ENCODE assay signal across 13 mouse cellular contexts in the genomic region with DNA sequence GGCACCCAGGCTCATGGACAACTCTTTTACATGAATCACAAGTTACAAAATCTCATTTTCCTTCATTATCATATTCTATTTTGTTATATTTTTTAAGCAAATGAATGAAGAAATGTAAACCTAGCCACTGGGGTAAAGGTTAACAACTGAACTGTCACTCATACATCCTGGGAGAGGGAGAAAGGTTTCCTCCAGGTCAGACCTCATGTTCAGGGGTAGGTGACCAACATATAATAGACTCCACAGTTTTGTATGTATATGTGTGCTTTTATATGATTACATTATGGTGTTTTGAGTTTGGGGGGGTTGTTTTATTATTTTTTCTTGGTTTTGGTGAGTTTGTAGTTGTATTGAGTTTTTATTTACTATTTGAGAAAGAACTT. TPM values are rescaled to one million over a fixed set of nuclear protein-coding genes. Genes with fewer than 3 reads are reported as not detected.
DNase-seq lines count a peak whose midpoint lies in the region; ATAC-seq and TF ChIP-seq lines count a peak whose summit lies in the region.
"Had no signal": no experiment of that assay in that cellular context is flagged by ENCODE, and none has a peak within 500 bp of the region (broad histone marks: within the 10 kb centered on the region; RNA-seq: fewer than 3 reads in every experiment).

No protein-coding gene starts in this region.

- H3K4me2 ChIP-seq in heart, postnatal 0 days (ENCODE audit: low read depth, low read length): peak overlapping the region; percentile 71; the same call in 1 of the 2 replicates
- peak overlapping the region; percentile 81; the same call in 1 of the 2 replicates for H3K4me2 ChIP-seq in embryonic facial prominence, embryonic 14.5 days (ENCODE audit: low read depth, low read length)
- H3K4me2 ChIP-seq in hindbrain, embryonic 14.5 days (replicated peaks): peak overlapping the region; percentile 95
- H3K4me2 ChIP-seq in midbrain, embryonic 13.5 days (replicated peaks): peak overlapping the region; percentile 92

- no peak overlapping the region for H3K27ac ChIP-seq in heart, postnatal 0 days (ENCODE audit: low read depth)
- no peak overlapping the region for H3K27ac ChIP-seq in embryonic facial prominence, embryonic 14.5 days (replicated peaks; ENCODE audit: low read depth, low read length)
- no peak overlapping the region for H3K27ac ChIP-seq in hindbrain, embryonic 14.5 days
- no peak overlapping the region for H3K27ac ChIP-seq in midbrain, embryonic 13.5 days

- H3K4me3 ChIP-seq in heart, postnatal 0 days (ENCODE audit: low read depth, low read length): no peak overlapping the region
- H3K4me3 ChIP-seq in embryonic facial prominence, embryonic 14.5 days (ENCODE audit: low read depth, low read length): no peak overlapping the region
- H3K4me3 ChIP-seq in hindbrain, embryonic 14.5 days (replicated peaks; ENCODE audit: low read length): peak overlapping the region; percentile 48
- peak overlapping the region; percentile 56 for H3K4me3 ChIP-seq in midbrain, embryonic 13.5 days (replicated peaks)

- TF ChIP-seq EP300 in heart, postnatal 0 days (IDR thresholded peaks at IDR 0.05; ENCODE audit: low read depth): no peak

- H3K9me3 ChIP-seq in heart, postnatal 0 days (replicated peaks; ENCODE audit: control insufficient read depth, low read length): no peaks in the 10 kb centered on the region
- H3K9me3 ChIP-seq in embryonic facial prominence, embryonic 14.5 days (ENCODE audit: control insufficient read depth, low read length): no peaks in the 10 kb centered on the region
- H3K9me3 ChIP-seq in hindbrain, embryonic 14.5 days (ENCODE audit: control insufficient read depth, low read length): no peaks in the 10 kb centered on the region
- H3K9me3 ChIP-seq in midbrain, embryonic 13.5 days: no peaks in the 10 kb centered on the region

- H3K9ac ChIP-seq in heart, postnatal 0 days (replicated peaks; ENCODE audit: low read depth, low read length): no peak overlapping the region
- no peak overlapping the region for H3K9ac ChIP-seq in embryonic facial prominence, embryonic 14.5 days (ENCODE audit: low read depth, low read length)
- peak overlapping the region; percentile 81; the same call in 1 of the 2 replicates for H3K9ac ChIP-seq in hindbrain, embryonic 14.5 days
- H3K9ac ChIP-seq in midbrain, embryonic 13.5 days (replicated peaks): no peak overlapping the region

- ATAC-seq in heart, postnatal 0 days (ENCODE audit: insufficient read depth, low read depth): no peak
- ATAC-seq in embryonic facial prominence, embryonic 14.5 days (ENCODE audit: low read depth): no peak
- no peak for ATAC-seq in hindbrain, embryonic 14.5 days (ENCODE audit: low FRiP score)
- no peak; the same call in 1 of the 2 replicates for ATAC-seq in midbrain, embryonic 13.5 days

- no peaks in the 10 kb centered on the region for H3K27me3 ChIP-seq in heart, postnatal 0 days (ENCODE audit: control insufficient read depth, insufficient read depth, low read length)
- H3K27me3 ChIP-seq in embryonic facial prominence, embryonic 14.5 days (replicated peaks; ENCODE audit: control insufficient read depth, insufficient read depth, low read length): peaks cover 3% of the 10 kb centered on the region; the same call in 1 of the 2 replicates
- H3K27me3 ChIP-seq in hindbrain, embryonic 14.5 days (ENCODE audit: control insufficient read depth, insufficient read depth, low read length): no peaks in the 10 kb centered on the region
- no peaks in the 10 kb centered on the region for H3K27me3 ChIP-seq in midbrain, embryonic 13.5 days

- H3K36me3 ChIP-seq in heart, postnatal 0 days (replicated peaks; ENCODE audit: control insufficient read depth, insufficient read depth, low read length): no peaks in the 10 kb centered on the region
- H3K36me3 ChIP-seq in embryonic facial prominence, embryonic 14.5 days (ENCODE audit: control insufficient read depth, insufficient read depth, low read length): no peaks in the 10 kb centered on the region
- H3K36me3 ChIP-seq in hindbrain, embryonic 14.5 days (replicated peaks; ENCODE audit: control insufficient read depth, insufficient read depth): no peaks in the 10 kb centered on the region
- no peaks in the 10 kb centered on the region for H3K36me3 ChIP-seq in midbrain, embryonic 13.5 days

- no peak for DNase-seq in heart, postnatal 0 days (ENCODE audit: low spot score)
- no peak for DNase-seq in heart, adult 18-20 months
- DNase-seq in embryonic facial prominence, embryonic 14.5 days (ENCODE audit: low spot score): no peak
- DNase-seq in hindbrain, embryonic 14.5 days (ENCODE audit: low spot score): no peak
- no peak for DNase-seq in cerebellum, postnatal 14 days
- DNase-seq in cerebellum, adult 11-12 months: no peak
- DNase-seq in spleen, postnatal 4 days (ENCODE audit: low spot score in 2 of 2): no peak
- DNase-seq: cerebellum, adult 8-10 months had no signal

- peaks cover 6% of the 10 kb centered on the region; the same call in 1 of the 2 replicates for H3K4me1 ChIP-seq in heart, postnatal 0 days (ENCODE audit: control insufficient read depth, insufficient read depth)
- no peaks in the 10 kb centered on the region for H3K4me1 ChIP-seq in embryonic facial prominence, embryonic 14.5 days (ENCODE audit: control insufficient read depth, insufficient read depth, low read length)
- 0 out of 2 replicates have a peak, but pooled peaks cover 5% of the 10 kb centered on the region for H3K4me1 ChIP-seq in hindbrain, embryonic 14.5 days (replicated peaks; ENCODE audit: control insufficient read depth, insufficient read depth, low read length)
- peaks cover 8% of the 10 kb centered on the region for H3K4me1 ChIP-seq in midbrain, embryonic 13.5 days (replicated peaks)

- no peak for TF ChIP-seq CTCF in heart, postnatal 0 days (IDR thresholded peaks at IDR 0.05; ENCODE audit: low read depth)

RNA-seq across cellular contexts. Expression of a gene that starts 10.3 kb away (rescaled TPM):
- total RNA-seq in heart, postnatal 0 days (2014; rRNA removed; ENCODE audit: low replicate concordance): 8.7 and 14.5 TPM in 2 replicates
- 8.7 and 9.4 TPM in 2 replicates for polyA plus RNA-seq in heart, postnatal 0 days (2015; fragmentation: Nextera tagmentation; extraction: Ambion mirVana)
- total RNA-seq in heart, adult 18-20 months (2021): 10 to 100 TPM; 29.4 to 33.2 TPM
- polyA plus RNA-seq in embryonic facial prominence, embryonic 14.5 days (2014; fragmentation: Nextera tagmentation; extraction: Ambion mirVana): 4.9 and 6.3 TPM in 2 replicates
- polyA plus RNA-seq in hindbrain, embryonic 14.5 days (2014; fragmentation: Nextera tagmentation; extraction: Ambion mirVana): 0.99 and 1.9 TPM in 2 replicates
- polyA plus RNA-seq in midbrain, embryonic 13.5 days (2015; fragmentation: Nextera tagmentation; extraction: Ambion mirVana): 0.12 and 0.22 TPM in 2 replicates
- total RNA-seq: CH12.LX had no signal

RNA-seq across cellular contexts. Expression of a gene that starts 57.1 kb away (rescaled TPM):
- not detected in 2 replicates for total RNA-seq in heart, postnatal 0 days (2014; rRNA removed; ENCODE audit: low replicate concordance)
- polyA plus RNA-seq in heart, postnatal 0 days (2015; fragmentation: Nextera tagmentation; extraction: Ambion mirVana): not detected in 2 replicates
- not detected for total RNA-seq in heart, adult 18-20 months (2021)
- not detected in 2 replicates for polyA plus RNA-seq in embryonic facial prominence, embryonic 14.5 days (2014; fragmentation: Nextera tagmentation; extraction: Ambion mirVana)
- not detected in 2 replicates for polyA plus RNA-seq in hindbrain, embryonic 14.5 days (2014; fragmentation: Nextera tagmentation; extraction: Ambion mirVana)
- not detected in 2 replicates for polyA plus RNA-seq in midbrain, embryonic 13.5 days (2015; fragmentation: Nextera tagmentation; extraction: Ambion mirVana)
- total RNA-seq: CH12.LX; layer of hippocampus, adult 18-20 months had no signal
- polyA plus RNA-seq: lung, adult 2 months; testis, adult 2 months had no signal

Comparison
In these comparisons a context has a peak if more than half of its experiments do, and no peak if none do; other contexts are left out.
1. H3K4me3 ChIP-seq: peak in hindbrain, embryonic 14.5 days (single experiment) and midbrain, embryonic 13.5 days (single experiment); none in heart, postnatal 0 days (single experiment) and embryonic facial prominence, embryonic 14.5 days (single experiment).
2. Peak in every context shown above with its lines, with median percentiles within 50 percentile points of each other: H3K4me2 ChIP-seq.